Mouse (Mus musculus) kidney, adult 2 months (tissue): ENCODE measurements around the gene Gm11020.

Experiments
- CTCF ChIP-seq: fragments of 200-500 bp; conservative IDR thresholded peaks from 2 replicates; pipeline ENCODE4 v1.5.1; 2011; ENCODE audit warnings: low read depth, mild to moderate bottlenecking, control low read depth, low read length, moderate library complexity, mixed read lengths; ENCODE audit not compliant: insufficient read depth, insufficient read length
- POLR2A ChIP-seq: fragments of 200-500 bp; IDR thresholded peaks from one replicate; pipeline ENCODE4 v1.6.1; 2011; ENCODE audit warnings: low read depth, low read length, control low read depth

- TF ChIP-seq CTCF = no peak
- no peak for TF ChIP-seq POLR2A
These were observed 28.7 kb downstream of the Gm11020 start for GRCm38 (mm10) chr8:104350047-104350446.
